Mouse (Mus musculus): ENCODE measurements around the gene Fam81b.

DNA sequence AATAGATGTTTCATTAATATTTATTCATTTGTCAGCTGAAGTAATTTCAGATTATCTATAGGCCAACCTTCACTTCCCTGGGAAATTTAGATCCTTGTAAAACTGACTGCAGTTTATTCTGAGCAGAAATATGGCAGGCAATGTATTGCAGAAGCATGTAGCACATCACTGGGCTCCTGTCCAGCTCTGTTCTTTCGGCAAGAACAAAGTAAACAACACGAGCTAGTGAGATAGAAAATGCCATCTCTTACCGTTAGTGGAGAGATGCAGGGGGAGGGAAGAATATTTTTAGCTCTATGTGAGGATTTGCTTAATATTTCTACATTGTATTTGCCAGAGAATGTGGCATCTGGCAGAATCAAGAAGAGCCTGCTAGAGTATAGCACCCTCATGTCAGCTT is 13.8 kb upstream of the Fam81b start:
- TF ChIP-seq CTCF (IDR thresholded peaks at IDR 0.05; ENCODE audit: borderline replicate concordance, extremely low read depth, insufficient read depth, insufficient read length) (no peak), POLR2A (IDR thresholded peaks at IDR 0.05; ENCODE audit: borderline replicate concordance, extremely low read depth, insufficient read depth, insufficient read length, poor library complexity, severe bottlenecking) (no peak)
